Mouse (Mus musculus): ENCODE measurements around the gene Uox.

Uox gene

GRCm38 (mm10) chr3:146680625-146681024, 110.4 kb downstream of the Uox start:
- in situ Hi-C loops (cut with MboI, MseI): no loop called here

- in situ Hi-C loops (cut with MboI, MseI): no loop called here
Observed at GRCm38 (mm10) chr3:146681696-146682095, 111.5 kb downstream of the Uox start.

Measured in regulatory T cell (primary cell).